Mouse (Mus musculus): Measurements from ENCODE around the gene Phf13.

DNA sequence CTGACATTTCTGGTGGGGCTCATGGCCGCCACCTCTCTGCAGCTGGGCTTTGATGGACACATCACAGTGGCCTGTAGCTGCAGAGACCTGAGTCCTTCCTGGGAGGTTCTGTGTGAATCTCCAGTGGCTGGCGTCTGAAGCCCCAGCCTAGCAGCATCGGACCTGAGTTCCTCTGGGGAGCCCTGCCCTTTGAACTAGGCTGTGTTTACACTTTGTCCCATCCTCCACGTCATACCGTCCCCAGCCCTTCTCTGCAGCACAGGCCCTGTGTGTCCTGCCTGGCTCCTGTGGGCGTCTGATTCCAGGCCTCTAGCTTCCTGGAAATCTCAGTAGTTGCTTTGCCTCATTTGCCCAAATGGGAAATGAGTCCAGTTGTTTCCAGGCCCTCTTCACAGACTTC is 42.8 kb downstream of the Phf13 start:
- TF ChIP-seq CTCF (IDR thresholded peaks at IDR 0.05; ENCODE audit: insufficient read depth, low read depth, low read length) (no peak), POLR2A (IDR thresholded peaks at IDR 0.05; ENCODE audit: insufficient read depth, low read depth, low read length) (no peak)
